Mouse (Mus musculus) liver, embryonic 14.5 days (tissue): ENCODE measurements at regions not wholly inside any gene's neighbourhood (a gene's known extent, or its start where the extent isn't known, plus 50 kb on each side); places are given as distances from the start of the nearest gene placed in this dataset.

Experiments
- ATAC-seq: fragments of 200-750 bp; cut with Nextera tagmentation; 2 replicates; pipeline ENCODE4 v1.8.0; 2017; ENCODE audit warnings: moderate number of reproducible peaks, mild to moderate bottlenecking, moderate library complexity; ENCODE audit not compliant: insufficient read depth
- DNase-seq, 3 experiments: peaks; one replicate each; pipeline ENCODE4 v3.0.0-alpha.2; 2012 to 2013; ENCODE audit warnings: low read depth in 3 of 3, low spot score in 3 of 3
- H3K27ac ChIP-seq: fragments of 300-500 bp; sonication (generic); 2 replicates; pipeline ENCODE4 v1.5.1; 2014; ENCODE audit warnings: moderate library complexity, mild to moderate bottlenecking, control low read depth, inconsistent platforms
- H3K27me3 ChIP-seq: fragments of 300-500 bp; sonication (generic); 2 replicates; pipeline ENCODE4 v1.6.1; 2014; ENCODE audit warnings: mild to moderate bottlenecking, low read length, moderate library complexity; ENCODE audit not compliant: control insufficient read depth, insufficient read depth
- H3K36me3 ChIP-seq: fragments of 300-500 bp; sonication (generic); replicated peaks from 2 replicates; pipeline ENCODE4 v1.6.1; 2014; ENCODE audit warnings: low read depth; ENCODE audit not compliant: control insufficient read depth, insufficient read depth
- H3K4me1 ChIP-seq, 2 experiments: fragments of 200-500 bp in 1 of 2; fragments of 300-500 bp in 1 of 2; sonication (generic) in 1 of 2; replicated peaks; 2 replicates each; pipeline ENCODE4 v1.6.1; 2012 to 2014; ENCODE audit warnings: antibody characterized with exemption in 1 of 2, inconsistent platforms in 1 of 2, low read length in 1 of 2; ENCODE audit not compliant: control insufficient read depth in 2 of 2, insufficient read depth in 2 of 2
- H3K4me2 ChIP-seq: fragments of 300-500 bp; sonication (generic); 2 replicates; pipeline ENCODE4 v1.6.1; 2014; ENCODE audit warnings: low read depth, mild to moderate bottlenecking, control low read depth, moderate library complexity
- H3K4me3 ChIP-seq, 2 experiments: fragments of 200-500 bp in 1 of 2; fragments of 300-500 bp in 1 of 2; sonication (generic) in 1 of 2; 2 replicates each; pipeline ENCODE4 v1.5.1; 2012 to 2014; ENCODE audit warnings: low read depth in 2 of 2, low read length in 2 of 2, mild to moderate bottlenecking in 2 of 2, control low read depth in 1 of 2, inconsistent platforms in 1 of 2, moderate library complexity in 1 of 2; ENCODE audit not compliant: insufficient read depth in 1 of 2
- H3K9ac ChIP-seq: fragments of 300-500 bp; sonication (generic); replicated peaks from 2 replicates; pipeline ENCODE4 v1.6.1; 2014; ENCODE audit warnings: mild to moderate bottlenecking, control low read depth, moderate library complexity
- H3K9me3 ChIP-seq: fragments of 300-500 bp; sonication (generic); 2 replicates; pipeline ENCODE4 v1.6.1; 2016; ENCODE audit warnings: low read length, mixed read lengths; ENCODE audit not compliant: control insufficient read depth
- CTCF ChIP-seq: IDR thresholded peaks from 2 replicates; pipeline ENCODE4 v1.5.1; 2016; ENCODE audit warnings: antibody characterized with exemption, low read depth, control low read depth
- EP300 ChIP-seq: IDR thresholded peaks from 2 replicates; pipeline ENCODE4 v1.6.1; 2016; ENCODE audit warnings: antibody characterized with exemption, low read depth
- WGBS: fragments of 180-500 bp; shearing (Covaris S2); extraction: QIAGEN DNeasy Blood & Tissue Kit; methylation state at CpG from one replicate; pipeline ENCODE4 v1.1.7; 2014; ENCODE audit not compliant: insufficient replicate concordance; 5-methylcytosine and 5-hydroxymethylcytosine counted together

GRCm38 (mm10) chr3:18295921-18296320 is 347.7 kb downstream of the Cypt12 start:
- ATAC-seq (no peak), DNase-seq (no peak)
- H3K9me3 ChIP-seq: no peaks in the 10 kb centered on the region
- no peak for TF ChIP-seq CTCF
- no peak for TF ChIP-seq EP300
- no peak overlapping the region for H3K9ac ChIP-seq
- no peak overlapping the region for H3K27ac ChIP-seq
- H3K27me3 ChIP-seq: no peaks in the 10 kb centered on the region
- no peaks in the 10 kb centered on the region for H3K36me3 ChIP-seq
- H3K4me1 ChIP-seq: no peaks in the 10 kb centered on the region; a peak in 1 of 4 replicates
- WGBS: 67% methylated on average over 4 of the region's 4 CpGs
- no peak overlapping the region for H3K4me2 ChIP-seq
- H3K4me3 ChIP-seq: no peak overlapping the region

- Histone ChIP-seq H3K4me3 (no peak overlapping the region), H3K27me3 (no peaks in the 10 kb centered on the region), H3K9ac (no peak overlapping the region), H3K4me1 (no peaks in the 10 kb centered on the region; a peak in 1 of 4 replicates), H3K4me2 (no peak overlapping the region), H3K9me3 (no peaks in the 10 kb centered on the region), H3K27ac (no peak overlapping the region), H3K36me3 (no peaks in the 10 kb centered on the region)
- no peak for TF ChIP-seq CTCF
- no peak for TF ChIP-seq EP300
- 51% methylated on average over 3 of the region's 3 CpGs for WGBS
- no peak for ATAC-seq
- DNase-seq: peak in 1 of 3 experiments; percentile 3
Observed at GRCm38 (mm10) chr3:18298699-18299098, 350.5 kb downstream of the Cypt12 start.

GRCm38 (mm10) chr3:18299502-18299901 is 351.3 kb downstream of the Cypt12 start:
- H3K27ac ChIP-seq: no peak overlapping the region
- ATAC-seq (no peak), DNase-seq (no peak)
- H3K4me1 ChIP-seq: no peaks in the 10 kb centered on the region; a peak in 1 of 4 replicates
- TF ChIP-seq EP300 (no peak), CTCF (no peak)
- H3K9me3 ChIP-seq: no peaks in the 10 kb centered on the region
- H3K9ac ChIP-seq: no peak overlapping the region
- H3K4me3 ChIP-seq: no peak overlapping the region
- H3K4me2 ChIP-seq: no peak overlapping the region
- 50% methylated on average over 2 of the region's 2 CpGs for WGBS
- no peaks in the 10 kb centered on the region for H3K27me3 ChIP-seq
- H3K36me3 ChIP-seq: no peaks in the 10 kb centered on the region

GRCm38 (mm10) chr3:18319433-18319832 is 371.2 kb downstream of the Cypt12 start:
- Histone ChIP-seq H3K4me2 (no peak overlapping the region), H3K9ac (no peak overlapping the region), H3K27ac (no peak overlapping the region), H3K4me1 (no peaks in the 10 kb centered on the region), H3K4me3 (no peak overlapping the region), H3K9me3 (no peaks in the 10 kb centered on the region), H3K36me3 (no peaks in the 10 kb centered on the region), H3K27me3 (no peaks in the 10 kb centered on the region)
- TF ChIP-seq CTCF (no peak), EP300 (no peak)
- 27% methylated on average over 2 of the region's 2 CpGs for whole genome bisulfite sequencing
- no peak for ATAC-seq
- peak in 1 of 3 experiments; percentile 1 for DNase-seq

GRCm38 (mm10) chr3:18333182-18333581 is 385.0 kb downstream of the Cypt12 start:
- H3K27me3 ChIP-seq: no peaks in the 10 kb centered on the region
- no peak overlapping the region for H3K4me3 ChIP-seq
- ATAC-seq (no peak), DNase-seq (no peak)
- H3K4me1 ChIP-seq: no peaks in the 10 kb centered on the region
- no peak overlapping the region for H3K4me2 ChIP-seq
- H3K9ac ChIP-seq: no peak overlapping the region
- H3K36me3 ChIP-seq: no peaks in the 10 kb centered on the region
- TF ChIP-seq CTCF: no peak
- TF ChIP-seq EP300: no peak
- no peaks in the 10 kb centered on the region for H3K9me3 ChIP-seq
- no peak overlapping the region for H3K27ac ChIP-seq

- WGBS: 35% methylated on average over 1 of the region's 1 CpGs
- no peak for ATAC-seq
Observed at GRCm38 (mm10) chr3:18339189-18339588, 391.0 kb downstream of the Cypt12 start.

More at GRCm38 (mm10) chr3:18339189-18339588, 391.0 kb downstream of the Cypt12 start:
- H3K4me3 ChIP-seq: no peak overlapping the region
- no peaks in the 10 kb centered on the region for H3K9me3 ChIP-seq
- no peak overlapping the region for H3K27ac ChIP-seq
- no peak overlapping the region for H3K9ac ChIP-seq
- no peak for DNase-seq
- no peak overlapping the region for H3K4me2 ChIP-seq
- H3K27me3 ChIP-seq: no peaks in the 10 kb centered on the region
- H3K36me3 ChIP-seq: no peaks in the 10 kb centered on the region
- no peak for TF ChIP-seq EP300
- TF ChIP-seq CTCF: no peak
- H3K4me1 ChIP-seq: no peaks in the 10 kb centered on the region
